Comparison of ENCODE assay signal across 14 mouse cellular contexts in genomic region chr5:98027688-98028389, GRCm38 (mm10). TPM values are rescaled to one million over a fixed set of nuclear protein-coding genes. Genes with fewer than 3 reads are reported as not detected.
DNase-seq lines count a peak whose midpoint lies in the region; ATAC-seq and TF ChIP-seq lines count a peak whose summit lies in the region.
"Had no signal": no experiment of that assay in that cellular context is flagged by ENCODE, and none has a peak within 500 bp of the region (broad histone marks: within the 10 kb centered on the region; RNA-seq: fewer than 3 reads in every experiment).

No protein-coding gene starts in this region.

- peak; percentile 44; the same call in 1 of the 2 replicates for ATAC-seq in frontal cortex, adult (ENCODE audit: low TSS enrichment)
- no peak for ATAC-seq in liver, embryonic 11.5 days (replicated peaks; ENCODE audit: low FRiP score)
- no peak for ATAC-seq in intestine, embryonic 15.5 days
- ATAC-seq: Patski had no signal

- no peak for DNase-seq in frontal cortex, postnatal 10 days (ENCODE audit: low spot score in 2 of 2)
- peak; percentile 78 for DNase-seq in liver, adult 2 months (ENCODE audit: extremely low read depth, low read depth, low spot score)
- DNase-seq in liver, embryonic 11.5 days (ENCODE audit: low spot score) = no peak
- DNase-seq in midbrain, embryonic 10.5 days (ENCODE audit: low spot score) = no peak
- DNase-seq in thymus, postnatal 14 days = no peak
- DNase-seq: adrenal gland, postnatal 14 days; B cell, adult 2 months; cerebellum, adult 18-20 months; thymus, postnatal 36 days had no signal

- H3K79me2 ChIP-seq in liver, adult 2 months (ENCODE audit: control insufficient read depth, insufficient read depth, low read length) = peaks cover 3% of the 10 kb centered on the region; the same call in 1 of the 2 replicates

- H3K9ac ChIP-seq in liver, adult 2 months (ENCODE audit: low read depth, low read length) = no peak overlapping the region
- H3K9ac ChIP-seq in liver, embryonic 11.5 days (ENCODE audit: low read depth, low read length) = no peak overlapping the region
- no peak overlapping the region for H3K9ac ChIP-seq in intestine, embryonic 15.5 days

- no peak for TF ChIP-seq POLR2A in liver, adult 2 months (IDR thresholded peaks at IDR 0.05; ENCODE audit: extremely low read depth, insufficient read depth, low read length)
- TF ChIP-seq POLR2A in small intestine, adult 2 months (IDR thresholded peaks at IDR 0.05; ENCODE audit: low read depth, low read length) = no peak

- H3K9me3 ChIP-seq in liver, embryonic 11.5 days (ENCODE audit: control insufficient read depth, low read length) = no peaks in the 10 kb centered on the region
- H3K9me3 ChIP-seq in intestine, embryonic 15.5 days = no peaks in the 10 kb centered on the region
- H3K9me3 ChIP-seq in midbrain, embryonic 10.5 days (replicated peaks) = no peaks in the 10 kb centered on the region

- peaks cover 17% of the 10 kb centered on the region for H3K36me3 ChIP-seq in liver, adult 2 months (ENCODE audit: control insufficient read depth, insufficient read depth, low read length)
- H3K36me3 ChIP-seq in liver, embryonic 11.5 days (ENCODE audit: control insufficient read depth, insufficient read depth, low read length) = no peaks in the 10 kb centered on the region
- 0 out of 2 replicates have a peak, but pooled peaks cover 5% of the 10 kb centered on the region for H3K36me3 ChIP-seq in intestine, embryonic 15.5 days
- peaks cover 12% of the 10 kb centered on the region for H3K36me3 ChIP-seq in small intestine, adult 2 months (ENCODE audit: control insufficient read depth, insufficient read depth, low read length)
- peaks cover 20% of the 10 kb centered on the region for H3K36me3 ChIP-seq in midbrain, embryonic 10.5 days

- H3K4me2 ChIP-seq in liver, embryonic 11.5 days = no peak overlapping the region; the same call in 1 of the 2 replicates
- peak overlapping the region; percentile 69 for H3K4me2 ChIP-seq in intestine, embryonic 15.5 days (replicated peaks)

- no peak overlapping the region for H3K4me3 ChIP-seq in liver, adult 2 months (ENCODE audit: insufficient read depth, low read depth, low read length)
- no peak overlapping the region for H3K4me3 ChIP-seq in liver, embryonic 11.5 days (ENCODE audit: low read depth, low read length)
- H3K4me3 ChIP-seq in intestine, embryonic 15.5 days (replicated peaks) = no peak overlapping the region
- H3K4me3 ChIP-seq in small intestine, adult 2 months (ENCODE audit: low read depth, low read length) = no peak overlapping the region
- no peak overlapping the region for H3K4me3 ChIP-seq in midbrain, embryonic 10.5 days
- H3K4me3 ChIP-seq: layer of hippocampus, adult 2 months had no signal

- TF ChIP-seq CTCF in liver, adult 2 months (IDR thresholded peaks at IDR 0.05; ENCODE audit: low read depth, low read length) = no peak
- TF ChIP-seq CTCF in small intestine, adult 2 months (IDR thresholded peaks at IDR 0.05; ENCODE audit: extremely low read depth, insufficient read length, insufficient replicate concordance, low read depth, low read length) = no peak

- H3K27ac ChIP-seq in liver, adult 2 months (replicated peaks; ENCODE audit: insufficient read depth, low read depth, low read length) = no peak overlapping the region; the same call in 1 of the 2 replicates
- no peak overlapping the region for H3K27ac ChIP-seq in liver, embryonic 11.5 days (ENCODE audit: low read depth, low read length)
- H3K27ac ChIP-seq in intestine, embryonic 15.5 days = 0 out of 2 replicates have a peak overlapping the region, but pooled peaks have one; percentile 40
- H3K27ac ChIP-seq in small intestine, adult 2 months (ENCODE audit: insufficient read depth, low read depth, low read length) = peak overlapping the region; percentile 74; the same call in 1 of the 2 replicates
- H3K27ac ChIP-seq in midbrain, embryonic 10.5 days (replicated peaks) = no peak overlapping the region

- no peaks in the 10 kb centered on the region for H3K27me3 ChIP-seq in liver, adult 2 months (ENCODE audit: control insufficient read depth, insufficient read depth, low read length)
- peaks cover 4% of the 10 kb centered on the region; the same call in 1 of the 2 replicates for H3K27me3 ChIP-seq in liver, embryonic 11.5 days (replicated peaks; ENCODE audit: control insufficient read depth, insufficient read depth, low read length)
- H3K27me3 ChIP-seq in intestine, embryonic 15.5 days (replicated peaks) = no peaks in the 10 kb centered on the region
- H3K27me3 ChIP-seq in small intestine, adult 2 months (ENCODE audit: control insufficient read depth, insufficient read depth, low read length) = no peaks in the 10 kb centered on the region
- peaks cover 13% of the 10 kb centered on the region for H3K27me3 ChIP-seq in midbrain, embryonic 10.5 days (ENCODE audit: low read depth, poor library complexity, severe bottlenecking)
- H3K27me3 ChIP-seq: Patski had no signal

- peaks cover 7% of the 10 kb centered on the region; the same call in 1 of the 2 replicates for H3K4me1 ChIP-seq in liver, adult 2 months (ENCODE audit: control insufficient read depth, insufficient read depth, low read length)
- H3K4me1 ChIP-seq in liver, embryonic 11.5 days (replicated peaks; ENCODE audit: control insufficient read depth, insufficient read depth, low read length) = peaks cover 2% of the 10 kb centered on the region; the same call in 1 of the 2 replicates
- 0 out of 2 replicates have a peak, but pooled peaks cover 9% of the 10 kb centered on the region for H3K4me1 ChIP-seq in intestine, embryonic 15.5 days (replicated peaks)
- H3K4me1 ChIP-seq in small intestine, adult 2 months (ENCODE audit: control insufficient read depth, insufficient read depth, insufficient read length, low read length) = peaks cover 6% of the 10 kb centered on the region; the same call in 1 of the 2 replicates
- peaks cover 30% of the 10 kb centered on the region for H3K4me1 ChIP-seq in midbrain, embryonic 10.5 days

- WGBS in liver, adult 2 months = 36% methylated on average over 8 of the region's 8 CpGs
- WGBS in liver, embryonic 11.5 days = 53% methylated on average over 8 of the region's 8 CpGs
- 37% methylated on average over 8 of the region's 8 CpGs for WGBS in intestine, embryonic 15.5 days
- WGBS in small intestine, adult 2 months = 31% methylated on average over 8 of the region's 8 CpGs
- 83% methylated on average over 8 of the region's 8 CpGs for WGBS in midbrain, embryonic 10.5 days

RNA-seq across cellular contexts. Expression of gene Antxr2, which starts 3.0 kb away (rescaled TPM):
- total RNA-seq in liver, adult 2 months (2014; rRNA removed) = 18.3 and 24.9 TPM in 2 replicates
- 5.2 and 5.5 TPM in 2 replicates for polyA plus RNA-seq in liver, adult 2 months (2012; rRNA removed)
- polyA plus RNA-seq in liver, embryonic 11.5 days (2014; fragmentation: Nextera tagmentation; extraction: Ambion mirVana) = 7.0 and 8.3 TPM in 2 replicates
- 19.1 and 21.7 TPM in 2 replicates for polyA plus RNA-seq in intestine, embryonic 15.5 days (2015; fragmentation: Nextera tagmentation; extraction: Ambion mirVana)
- 3.2 and 4.7 TPM in 2 replicates for polyA plus RNA-seq in small intestine, adult 2 months (2012; rRNA removed)
- polyA plus RNA-seq in midbrain, embryonic 10.5 days (2016; fragmentation: Nextera tagmentation; extraction: Ambion mirVana) = 13.3 and 14.4 TPM in 2 replicates

Comparison
In these comparisons a context has a peak if more than half of its experiments do, and no peak if none do; other contexts are left out.
1. H3K27ac ChIP-seq: peak in intestine, embryonic 15.5 days (single experiment) and small intestine, adult 2 months (single experiment); none in liver, adult 2 months (single experiment), liver, embryonic 11.5 days (single experiment) and midbrain, embryonic 10.5 days (single experiment).